Mouse (Mus musculus) midbrain, embryonic 15.5 days (tissue): Measurements from ENCODE around the gene Ank3. TPM values are rescaled to one million over a fixed set of nuclear protein-coding genes. Genes with fewer than 3 reads are reported as not detected.

Experiments
- ATAC-seq: fragments of 200-750 bp; cut with Nextera tagmentation; replicated peaks from 2 replicates; pipeline ENCODE4 v1.8.0; 2017; ENCODE audit warnings: moderate TSS enrichment
- H3K27ac ChIP-seq: fragments of 300-500 bp; sonication (generic); 2 replicates; pipeline ENCODE4 v1.5.1; 2015; ENCODE audit warnings: mild to moderate bottlenecking, inconsistent platforms
- H3K27me3 ChIP-seq: fragments of 300-500 bp; sonication (generic); replicated peaks from 2 replicates; pipeline ENCODE4 v1.6.1; 2015; ENCODE audit warnings: inconsistent platforms
- H3K36me3 ChIP-seq: fragments of 300-500 bp; sonication (generic); replicated peaks from 2 replicates; pipeline ENCODE4 v1.6.1; 2015; ENCODE audit warnings: inconsistent platforms
- H3K4me1 ChIP-seq: fragments of 300-500 bp; sonication (generic); 2 replicates; pipeline ENCODE4 v1.6.1; 2015; ENCODE audit warnings: inconsistent platforms
- H3K4me2 ChIP-seq: fragments of 300-500 bp; sonication (generic); 2 replicates; pipeline ENCODE4 v1.6.1; 2015; ENCODE audit warnings: inconsistent platforms, mild to moderate bottlenecking, moderate library complexity
- H3K4me3 ChIP-seq: fragments of 300-500 bp; sonication (generic); 2 replicates; pipeline ENCODE4 v1.5.1; 2015; ENCODE audit warnings: mild to moderate bottlenecking, inconsistent platforms
- H3K9ac ChIP-seq: fragments of 300-500 bp; sonication (generic); 2 replicates; pipeline ENCODE4 v1.6.1; 2015; ENCODE audit warnings: mild to moderate bottlenecking, inconsistent platforms
- H3K9me3 ChIP-seq: fragments of 300-500 bp; sonication (generic); 2 replicates; pipeline ENCODE4 v1.6.1; 2016; ENCODE audit warnings: inconsistent platforms
- WGBS: fragments of 180-500 bp; shearing (Covaris S2); methylation state at CpG from one replicate; pipeline ENCODE4 v1.1.7; 2015; ENCODE audit warnings: mixed read lengths; 5-methylcytosine and 5-hydroxymethylcytosine counted together
- polyA plus RNA-seq: library from polyadenylated mRNA; unstranded; fragments of >200 nt; fragmentation: Nextera tagmentation; extraction: Ambion mirVana; gene quantifications from 2 replicates; pipeline ENCODE4 v1.2.1, GENCODE M21; 2015

Gene Ank3
- polyA plus RNA-seq, 1 experiment from 2014 or later: 108 TPM

GRCm38 (mm10) chr10:69918461-69919151 lies 520.0 kb downstream of the Ank3 start:
- Histone ChIP-seq H3K27me3 (no peaks in the 10 kb centered on the region), H3K9ac (no peak overlapping the region), H3K4me3 (no peak overlapping the region), H3K9me3 (no peaks in the 10 kb centered on the region), H3K4me1 (no peaks in the 10 kb centered on the region), H3K4me2 (no peak overlapping the region), H3K27ac (no peak overlapping the region), H3K36me3 (0 out of 2 replicates have a peak, but pooled peaks cover 6% of the 10 kb centered on the region)
- no peak for ATAC-seq
- WGBS: 92% methylated on average over 6 of the region's 6 CpGs

- Histone ChIP-seq H3K27ac (no peak overlapping the region), H3K4me3 (no peak overlapping the region), H3K9ac (no peak overlapping the region), H3K9me3 (no peaks in the 10 kb centered on the region), H3K4me2 (no peak overlapping the region), H3K27me3 (no peaks in the 10 kb centered on the region), H3K4me1 (peaks cover under 1% of the 10 kb centered on the region), H3K36me3 (0 out of 2 replicates have a peak, but pooled peaks cover 6% of the 10 kb centered on the region)
- WGBS: 85% methylated on average over 5 of the region's 5 CpGs
- no peak for ATAC-seq
These were observed 520.5 kb downstream of the Ank3 start for GRCm38 (mm10) chr10:69919152-69919492.

GRCm38 (mm10) chr10:69919746-69920145 lies 521.2 kb downstream of the Ank3 start:
- Histone ChIP-seq H3K4me3 (no peak overlapping the region), H3K4me2 (no peak overlapping the region), H3K9ac (no peak overlapping the region), H3K4me1 (peaks cover 5% of the 10 kb centered on the region), H3K36me3 (0 out of 2 replicates have a peak, but pooled peaks cover 6% of the 10 kb centered on the region), H3K27me3 (no peaks in the 10 kb centered on the region), H3K9me3 (no peaks in the 10 kb centered on the region), H3K27ac (no peak overlapping the region)
- WGBS: 87% methylated on average over 7 of the region's 7 CpGs
- ATAC-seq: no peak

GRCm38 (mm10) chr10:69922076-69922475 lies 523.5 kb downstream of the Ank3 start:
- no peak for ATAC-seq
- 92% methylated on average over 5 of the region's 5 CpGs for WGBS
- no peak overlapping the region for H3K9ac ChIP-seq

GRCm38 (mm10) chr10:69923801-69924200 lies 525.2 kb downstream of the Ank3 start:
- H3K4me1 ChIP-seq: peaks cover 20% of the 10 kb centered on the region
- no peaks in the 10 kb centered on the region for H3K27me3 ChIP-seq
- WGBS: 15% methylated on average over 8 of the region's 8 CpGs
- H3K4me2 ChIP-seq: no peak overlapping the region
- H3K4me3 ChIP-seq: no peak overlapping the region
- no peak for ATAC-seq
- 0 out of 2 replicates have a peak, but pooled peaks cover 6% of the 10 kb centered on the region for H3K36me3 ChIP-seq
- no peak overlapping the region for H3K9ac ChIP-seq
- no peak overlapping the region for H3K27ac ChIP-seq
- H3K9me3 ChIP-seq: no peaks in the 10 kb centered on the region

More at GRCm38 (mm10) chr10:69922076-69922475, 523.5 kb downstream of the Ank3 start:
- H3K4me1 ChIP-seq: peaks cover 20% of the 10 kb centered on the region
- H3K27me3 ChIP-seq: no peaks in the 10 kb centered on the region
- H3K36me3 ChIP-seq: 0 out of 2 replicates have a peak, but pooled peaks cover 6% of the 10 kb centered on the region
- H3K4me2 ChIP-seq: no peak overlapping the region
- no peak overlapping the region for H3K4me3 ChIP-seq
- H3K27ac ChIP-seq: no peak overlapping the region
- no peaks in the 10 kb centered on the region for H3K9me3 ChIP-seq

GRCm38 (mm10) chr10:69924321-69924720 lies 525.7 kb downstream of the Ank3 start:
- Histone ChIP-seq H3K27ac (no peak overlapping the region), H3K27me3 (no peaks in the 10 kb centered on the region), H3K9ac (no peak overlapping the region), H3K36me3 (0 out of 2 replicates have a peak, but pooled peaks cover 6% of the 10 kb centered on the region), H3K4me3 (no peak overlapping the region), H3K4me1 (peaks cover 20% of the 10 kb centered on the region), H3K4me2 (peak overlapping the region; percentile 26; the same call in 1 of the 2 replicates), H3K9me3 (no peaks in the 10 kb centered on the region)
- WGBS: 7% methylated on average over 11 of the region's 11 CpGs
- no peak for ATAC-seq

GRCm38 (mm10) chr10:69924845-69925244 lies 526.3 kb downstream of the Ank3 start:
- Histone ChIP-seq H3K4me1 (peaks cover 20% of the 10 kb centered on the region), H3K9me3 (no peaks in the 10 kb centered on the region), H3K36me3 (0 out of 2 replicates have a peak, but pooled peaks cover 3% of the 10 kb centered on the region), H3K9ac (no peak overlapping the region), H3K27me3 (no peaks in the 10 kb centered on the region), H3K27ac (no peak overlapping the region), H3K4me2 (peak overlapping the region; percentile 26), H3K4me3 (no peak overlapping the region)
- no peak for ATAC-seq
- 6% methylated on average over 14 of the region's 14 CpGs for WGBS

- no peak overlapping the region for H3K27ac ChIP-seq
These were observed 526.9 kb downstream of the Ank3 start for GRCm38 (mm10) chr10:69925285-69926157.

GRCm38 (mm10) chr10:69926158-69926882 lies 527.7 kb downstream of the Ank3 start:
- no peak overlapping the region for H3K9ac ChIP-seq
- 8% methylated on average over 11 of the region's 11 CpGs for WGBS
- no peak overlapping the region for H3K27ac ChIP-seq
- H3K4me2 ChIP-seq: peak overlapping the region; percentile 26
- no peaks in the 10 kb centered on the region for H3K9me3 ChIP-seq
- no peaks in the 10 kb centered on the region for H3K36me3 ChIP-seq
- peaks cover 20% of the 10 kb centered on the region for H3K4me1 ChIP-seq
- H3K4me3 ChIP-seq: peak overlapping the region; percentile 5; the same call in 1 of the 2 replicates
- no peak for ATAC-seq
- H3K27me3 ChIP-seq: no peaks in the 10 kb centered on the region

More at GRCm38 (mm10) chr10:69925285-69926157, 526.9 kb downstream of the Ank3 start:
- Histone ChIP-seq H3K9me3 (no peaks in the 10 kb centered on the region), H3K4me1 (peaks cover 20% of the 10 kb centered on the region), H3K4me2 (peak overlapping the region; percentile 26), H3K36me3 (0 out of 2 replicates have a peak, but pooled peaks cover 2% of the 10 kb centered on the region), H3K9ac (no peak overlapping the region), H3K4me3 (peak overlapping the region; percentile 5; the same call in 1 of the 2 replicates), H3K27me3 (no peaks in the 10 kb centered on the region)
- WGBS: 3% methylated on average over 19 of the region's 19 CpGs
- no peak for ATAC-seq

GRCm38 (mm10) chr10:69927012-69927411 lies 528.4 kb downstream of the Ank3 start:
- Histone ChIP-seq H3K36me3 (no peaks in the 10 kb centered on the region; the same call in 1 of the 2 replicates), H3K9ac (no peak overlapping the region), H3K4me3 (no peak overlapping the region), H3K4me1 (peaks cover 20% of the 10 kb centered on the region), H3K9me3 (no peaks in the 10 kb centered on the region), H3K27me3 (no peaks in the 10 kb centered on the region), H3K4me2 (peak overlapping the region; percentile 26; the same call in 1 of the 2 replicates), H3K27ac (no peak overlapping the region)
- 7% methylated on average over 9 of the region's 9 CpGs for WGBS
- no peak for ATAC-seq

- ATAC-seq: no peak
- no peak overlapping the region for H3K9ac ChIP-seq
- no peak overlapping the region for H3K27ac ChIP-seq
- no peak overlapping the region for H3K4me2 ChIP-seq
- peaks cover 8% of the 10 kb centered on the region for H3K36me3 ChIP-seq
- H3K4me1 ChIP-seq: peaks cover 20% of the 10 kb centered on the region
- no peaks in the 10 kb centered on the region for H3K9me3 ChIP-seq
- no peak overlapping the region for H3K4me3 ChIP-seq
- no peaks in the 10 kb centered on the region for H3K27me3 ChIP-seq
- 45% methylated on average over 7 of the region's 7 CpGs for WGBS
These were observed 529.8 kb downstream of the Ank3 start for GRCm38 (mm10) chr10:69928358-69928757.

- Histone ChIP-seq H3K4me1 (peaks cover 8% of the 10 kb centered on the region), H3K27me3 (no peaks in the 10 kb centered on the region), H3K9ac (no peak overlapping the region), H3K4me2 (no peak overlapping the region), H3K9me3 (no peaks in the 10 kb centered on the region), H3K36me3 (peaks cover 14% of the 10 kb centered on the region), H3K4me3 (no peak overlapping the region), H3K27ac (no peak overlapping the region)
- WGBS: 91% methylated on average over 8 of the region's 8 CpGs
- no peak for ATAC-seq
These were observed 531.9 kb downstream of the Ank3 start for GRCm38 (mm10) chr10:69930503-69930902.
